Mouse (Mus musculus) erythroblast, embryonic 14.5 days (primary cell): ENCODE data around the gene Foxq1. TPM values are rescaled to one million over a fixed set of nuclear protein-coding genes. Genes with fewer than 3 reads are reported as not detected.

Source experiments
- H3K27me3 ChIP-seq: 2 replicates; pipeline ENCODE4 v1.6.1; 2012; ENCODE audit warnings: inconsistent platforms; ENCODE audit not compliant: control insufficient read depth
- H3K36me3 ChIP-seq: 2 replicates; pipeline ENCODE4 v1.6.1; 2012; ENCODE audit warnings: mild to moderate bottlenecking, inconsistent platforms; ENCODE audit not compliant: control insufficient read depth
- H3K4me1 ChIP-seq: 2 replicates; pipeline ENCODE4 v1.6.1; 2012; ENCODE audit warnings: inconsistent platforms; ENCODE audit not compliant: control insufficient read depth
- H3K4me3 ChIP-seq: replicated peaks from 2 replicates; pipeline ENCODE3; 2012; ENCODE audit warnings: moderate library complexity, mild to moderate bottlenecking, inconsistent platforms
- H3K9me3 ChIP-seq: 2 replicates; pipeline ENCODE4 v1.6.1; 2012; ENCODE audit warnings: low read length, inconsistent platforms, mixed read lengths; ENCODE audit not compliant: control insufficient read depth
- GATA1 ChIP-seq: IDR thresholded peaks from 2 replicates; pipeline ENCODE4 v1.6.1; 2012; ENCODE audit warnings: low read length, inconsistent platforms, mixed read lengths
- TAL1 ChIP-seq: IDR thresholded peaks from 3 replicates; pipeline ENCODE4 v1.6.1; 2012; ENCODE audit warnings: low read length, inconsistent platforms, mixed read lengths
- polyA plus RNA-seq: library from polyadenylated mRNA; stranded (reverse); fragments of >175 nt; gene quantifications from 2 replicates; pipeline ENCODE4 v1.2.3, GENCODE M21; 2012

Gene Foxq1
- polyA plus RNA-seq, result not detected in 2 replicates

DNA sequence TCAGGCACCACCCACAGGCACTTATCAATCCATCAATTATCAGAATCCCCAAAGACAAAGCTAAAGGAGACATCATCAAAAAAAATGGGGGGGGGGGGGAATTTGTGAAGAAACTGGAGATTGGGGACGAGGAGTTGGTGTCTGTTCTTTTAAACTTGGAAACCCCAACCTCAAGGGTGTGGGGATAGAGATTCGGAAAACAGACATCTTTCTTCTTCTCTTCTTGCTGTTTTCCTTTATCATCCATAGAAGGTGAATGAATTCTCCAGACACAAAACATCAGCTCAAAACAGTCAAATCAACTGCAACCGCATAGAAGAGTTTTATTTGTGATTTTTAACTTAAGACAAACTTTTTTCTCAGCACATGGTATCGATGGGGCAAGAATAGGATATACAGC, at the start of gene Foxq1:
Gene Foxq1 (plus strand): TSS at position 301 of the 400 bp plus-strand sequence.
- Histone ChIP-seq H3K4me3 (no peak within 1 kb of the TSS), H3K9me3 (no peaks in the 10 kb centered on the region; the same call in 1 of the 2 replicates), H3K4me1 (no peaks in the 10 kb centered on the region; the same call in 1 of the 2 replicates), H3K36me3 (no peaks in the 10 kb centered on the region), H3K27me3 (peaks cover 53% of the 10 kb centered on the region)
- TF ChIP-seq GATA1 (no peak), TAL1 (no peak)

DNA sequence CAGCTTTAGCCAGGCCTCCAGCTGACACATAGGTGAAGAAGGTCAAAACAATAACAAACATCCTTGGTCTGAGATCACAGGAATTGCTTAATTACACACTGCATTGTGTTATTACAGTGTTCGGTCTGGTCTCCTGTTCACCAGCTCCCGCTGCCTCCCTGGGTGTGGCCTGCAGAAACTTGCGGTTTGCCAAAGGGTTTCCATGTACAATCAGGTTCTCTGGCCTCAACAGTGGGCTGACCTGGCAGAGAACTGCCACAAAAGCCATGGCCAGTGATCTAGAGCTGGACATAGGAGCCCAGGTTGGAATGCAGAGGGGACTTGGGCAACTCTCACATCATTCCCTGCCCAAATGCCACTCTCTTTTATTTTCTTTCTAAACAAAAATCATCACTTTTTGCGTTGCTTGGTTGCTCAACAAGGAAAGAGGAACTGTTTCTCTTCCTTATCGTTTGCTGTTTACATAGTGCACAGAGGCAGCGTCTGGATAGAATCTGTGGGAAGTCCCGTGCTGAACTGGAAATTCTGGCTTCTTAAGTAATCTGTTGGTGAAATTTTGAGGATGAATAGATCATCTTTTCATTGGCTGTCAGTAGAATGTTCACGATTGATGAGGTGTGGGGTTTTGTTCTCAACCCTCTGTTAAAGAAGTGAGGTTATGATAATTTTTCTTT, 49.3 kb upstream of the Foxq1 start:
- TF ChIP-seq GATA1 (no peak), TAL1 (no peak)
- Histone ChIP-seq H3K36me3 (no peaks in the 10 kb centered on the region), H3K9me3 (no peaks in the 10 kb centered on the region), H3K4me3 (no peak overlapping the region), H3K27me3 (no peaks in the 10 kb centered on the region), H3K4me1 (no peaks in the 10 kb centered on the region)

DNA sequence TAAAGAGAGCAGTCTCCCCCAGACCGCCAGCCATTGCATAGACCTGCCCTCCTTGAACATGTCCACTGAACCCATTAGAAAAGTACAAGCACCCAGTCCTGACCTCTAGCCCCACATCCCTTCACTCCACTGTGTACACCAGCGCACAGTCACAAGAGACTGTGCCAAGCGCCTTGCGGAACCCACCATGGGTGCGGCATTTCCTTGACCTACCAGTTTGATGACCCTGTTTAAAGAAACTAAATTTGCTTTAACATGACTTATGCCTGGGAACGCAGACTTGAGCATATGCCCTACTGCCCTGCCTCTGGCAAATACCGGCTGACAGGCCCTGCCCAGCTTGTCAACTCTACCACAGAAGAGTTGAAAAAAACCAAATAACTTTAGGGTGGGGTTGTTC, 40.7 kb upstream of the Foxq1 start:
- H3K36me3 ChIP-seq, result no peaks in the 10 kb centered on the region
- TF ChIP-seq GATA1 (no peak), TAL1 (no peak)
- H3K4me1 ChIP-seq, result no peaks in the 10 kb centered on the region
- H3K4me3 ChIP-seq, result no peak overlapping the region
- H3K27me3 ChIP-seq, result no peaks in the 10 kb centered on the region
- H3K9me3 ChIP-seq, result no peaks in the 10 kb centered on the region

DNA sequence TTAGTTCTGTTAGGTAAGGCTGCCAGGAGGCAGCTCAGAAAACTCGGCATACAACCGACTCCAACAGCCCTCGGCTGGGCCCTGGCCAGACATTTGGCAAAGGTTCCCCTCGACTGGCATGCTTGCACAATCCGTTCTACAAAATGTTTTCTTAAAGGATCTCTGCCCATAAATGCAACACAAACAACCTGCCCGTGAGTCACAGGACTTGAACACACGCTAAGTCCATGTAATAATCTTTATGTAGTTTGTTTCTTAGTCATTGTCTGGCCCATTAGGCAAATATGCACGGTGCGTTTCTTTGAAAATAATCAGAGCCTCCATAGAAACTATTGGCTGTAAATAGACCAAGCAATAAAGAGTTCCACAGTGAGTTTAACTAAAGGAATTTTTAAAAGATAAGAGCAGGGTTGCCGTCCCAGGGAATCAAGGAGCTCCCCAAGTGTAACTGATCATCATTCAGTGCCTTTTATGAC, 37.5 kb upstream of the Foxq1 start:
- no peaks in the 10 kb centered on the region for H3K9me3 ChIP-seq
- H3K4me1 ChIP-seq, result no peaks in the 10 kb centered on the region
- H3K27me3 ChIP-seq, result no peaks in the 10 kb centered on the region
- H3K4me3 ChIP-seq, result no peak overlapping the region
- no peaks in the 10 kb centered on the region for H3K36me3 ChIP-seq
- TF ChIP-seq GATA1 (no peak), TAL1 (no peak)

DNA sequence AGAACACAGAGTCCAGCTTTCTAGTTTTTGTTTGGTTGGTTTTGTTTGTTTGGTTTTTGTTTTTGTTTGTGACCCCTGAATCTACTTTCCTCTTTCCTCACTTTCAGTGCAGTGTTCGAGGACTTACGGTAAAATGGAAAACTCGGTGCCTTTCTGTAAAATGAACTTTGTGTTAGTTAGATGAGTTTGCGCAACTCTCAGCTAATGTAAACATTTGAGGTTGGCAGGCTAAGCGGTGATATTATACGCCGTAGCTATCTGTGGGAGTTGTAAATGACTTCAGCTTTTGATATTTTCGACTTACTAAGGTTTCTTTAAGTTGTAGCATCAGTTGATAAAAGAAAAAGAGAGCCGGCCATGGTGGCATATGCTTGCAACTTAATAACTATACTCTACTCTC, 37.0 kb upstream of the Foxq1 start:
- Histone ChIP-seq H3K4me1 (no peaks in the 10 kb centered on the region), H3K36me3 (no peaks in the 10 kb centered on the region), H3K4me3 (no peak overlapping the region), H3K27me3 (no peaks in the 10 kb centered on the region), H3K9me3 (no peaks in the 10 kb centered on the region)
- no peak for TF ChIP-seq GATA1
- TF ChIP-seq TAL1, result no peak

DNA sequence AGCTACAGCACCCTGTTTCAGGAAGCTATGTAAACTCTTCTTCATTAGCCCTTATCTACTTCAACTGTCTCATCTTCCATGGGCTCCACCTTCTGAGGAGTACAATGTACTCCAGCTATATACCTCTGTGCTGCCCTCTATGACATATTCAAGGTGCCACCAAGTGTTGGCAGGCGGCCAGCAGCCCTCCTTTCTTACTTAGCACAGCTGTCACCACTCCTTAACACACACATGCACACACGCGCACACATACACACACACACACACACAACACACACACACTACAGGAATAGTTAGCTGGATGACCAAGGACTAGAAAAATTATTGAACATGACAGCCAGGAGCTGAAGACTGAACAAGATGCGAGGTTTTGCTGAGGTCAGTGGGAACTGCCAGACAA, 31.0 kb upstream of the Foxq1 start:
- TF ChIP-seq GATA1 (no peak), TAL1 (no peak)
- no peaks in the 10 kb centered on the region for H3K9me3 ChIP-seq

DNA sequence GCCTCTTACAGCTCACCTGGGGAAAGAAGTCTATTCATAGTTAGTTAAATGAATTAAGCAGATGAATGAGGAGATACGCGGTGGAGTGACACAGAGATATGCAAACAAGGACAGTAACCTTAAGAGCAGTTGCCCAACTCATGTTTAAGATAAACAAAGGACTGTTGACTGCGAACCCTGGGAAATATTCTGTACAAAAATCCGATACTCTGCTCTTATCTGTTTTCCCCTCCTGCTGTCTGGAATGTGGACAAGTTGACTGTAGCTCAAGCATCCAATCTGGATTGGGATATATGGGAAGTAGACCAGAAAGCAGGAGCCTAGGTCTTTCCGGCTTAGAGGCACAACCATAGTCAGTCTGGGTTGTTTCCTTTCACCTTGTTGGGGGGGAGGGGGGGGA, 24.7 kb upstream of the Foxq1 start:
- Histone ChIP-seq H3K4me1 (no peaks in the 10 kb centered on the region), H3K4me3 (no peak overlapping the region), H3K9me3 (no peaks in the 10 kb centered on the region), H3K27me3 (no peaks in the 10 kb centered on the region), H3K36me3 (no peaks in the 10 kb centered on the region)
- TF ChIP-seq GATA1 (no peak), TAL1 (no peak)

More for the DNA sequence above, 31.0 kb upstream of the Foxq1 start:
- Histone ChIP-seq H3K4me3 (no peak overlapping the region), H3K36me3 (no peaks in the 10 kb centered on the region), H3K27me3 (no peaks in the 10 kb centered on the region), H3K4me1 (no peaks in the 10 kb centered on the region)

DNA sequence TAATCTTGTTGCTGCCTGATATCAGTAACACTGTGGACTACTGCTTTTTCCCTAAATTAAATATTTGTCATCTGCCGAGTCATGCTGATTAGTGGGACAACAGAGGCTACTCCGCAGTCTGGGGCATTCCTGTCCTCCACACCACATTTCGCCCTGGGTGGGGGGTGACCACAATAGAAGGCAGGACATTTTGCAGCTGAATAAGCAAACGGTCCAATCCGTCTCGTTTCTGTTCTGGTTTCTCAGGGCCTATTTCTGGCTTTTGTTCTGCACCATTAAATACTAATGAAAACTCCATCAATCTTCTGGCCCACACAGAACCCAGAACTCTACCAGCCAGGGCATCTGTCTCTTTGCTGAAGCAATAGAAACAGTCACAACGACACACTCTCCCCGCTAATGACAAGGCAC, 24.3 kb upstream of the Foxq1 start:
- no peaks in the 10 kb centered on the region for H3K9me3 ChIP-seq
- H3K4me1 ChIP-seq, result no peaks in the 10 kb centered on the region
- no peak for TF ChIP-seq GATA1
- TF ChIP-seq TAL1, result no peak
- H3K36me3 ChIP-seq, result no peaks in the 10 kb centered on the region
- no peak overlapping the region for H3K4me3 ChIP-seq
- no peaks in the 10 kb centered on the region for H3K27me3 ChIP-seq

DNA sequence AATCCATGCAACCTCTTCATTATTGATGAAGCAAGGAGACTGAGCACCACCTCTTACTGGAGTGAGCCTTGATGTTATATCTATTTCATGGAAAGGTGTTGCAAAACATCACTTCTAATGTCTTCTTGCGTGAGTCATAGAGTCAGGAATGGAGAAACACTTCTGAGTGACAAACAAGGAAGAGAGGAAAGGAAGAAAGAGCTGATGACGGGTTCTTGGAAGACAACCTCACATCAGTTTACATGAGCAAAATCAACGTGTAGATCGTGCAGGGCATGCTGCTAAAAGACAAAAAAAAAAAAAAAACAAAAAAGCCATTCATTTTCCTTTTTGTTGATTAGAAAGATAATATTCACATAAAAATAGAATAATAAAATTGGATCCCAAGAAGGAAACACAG, 21.2 kb upstream of the Foxq1 start:
- Histone ChIP-seq H3K36me3 (no peaks in the 10 kb centered on the region), H3K4me1 (no peaks in the 10 kb centered on the region), H3K27me3 (no peaks in the 10 kb centered on the region), H3K9me3 (no peaks in the 10 kb centered on the region), H3K4me3 (no peak overlapping the region)
- no peak for TF ChIP-seq GATA1
- no peak for TF ChIP-seq TAL1

DNA sequence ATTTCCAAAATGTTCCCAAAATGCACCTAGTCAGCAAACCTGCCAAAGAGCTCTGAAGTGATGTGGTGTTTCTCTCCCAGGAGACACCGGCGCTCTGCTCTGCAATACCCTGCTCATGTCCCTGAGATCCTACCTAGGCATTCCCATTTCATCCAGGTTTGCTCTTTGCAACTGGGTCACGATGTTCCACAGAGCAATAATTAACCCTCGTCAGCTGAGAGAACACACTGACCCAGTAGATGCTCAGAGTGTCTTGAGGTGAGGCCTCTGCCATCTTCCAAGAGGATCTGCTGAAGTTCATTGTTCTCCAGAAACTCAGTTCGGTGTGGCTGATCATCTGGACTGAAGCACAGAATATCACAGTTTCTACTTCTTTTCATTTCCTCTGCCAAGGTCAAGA, 12.9 kb upstream of the Foxq1 start:
- H3K9me3 ChIP-seq, result no peaks in the 10 kb centered on the region
- no peaks in the 10 kb centered on the region for H3K36me3 ChIP-seq
- H3K27me3 ChIP-seq, result no peaks in the 10 kb centered on the region
- H3K4me3 ChIP-seq, result no peak overlapping the region
- H3K4me1 ChIP-seq, result no peaks in the 10 kb centered on the region
- TF ChIP-seq TAL1 (no peak), GATA1 (no peak)
